Mouse (Mus musculus) mouse embryonic stem cell (cell line): ENCODE measurements at regions not wholly inside any gene's neighbourhood (a gene's known extent, or its start where the extent isn't known, plus 50 kb on each side); places are given as distances from the start of the nearest gene placed in this dataset.

Source experiments
- in situ Hi-C, 2 experiments: fragments of 300-500 bp; cut with MboI; formaldehyde crosslinking; loops; 1 replicate in 1 of 2; 3 replicates in 1 of 2; pipeline ENCODE4 v1.14.3; 2019 to 2020; ENCODE audit warnings: low sequenced_read_pairs in 2 of 2, low pct_unique_long_range_greater_than_20kb in 1 of 2, mixed read lengths in 1 of 2; ENCODE audit not compliant: unreplicated experiment in 1 of 2

DNA sequence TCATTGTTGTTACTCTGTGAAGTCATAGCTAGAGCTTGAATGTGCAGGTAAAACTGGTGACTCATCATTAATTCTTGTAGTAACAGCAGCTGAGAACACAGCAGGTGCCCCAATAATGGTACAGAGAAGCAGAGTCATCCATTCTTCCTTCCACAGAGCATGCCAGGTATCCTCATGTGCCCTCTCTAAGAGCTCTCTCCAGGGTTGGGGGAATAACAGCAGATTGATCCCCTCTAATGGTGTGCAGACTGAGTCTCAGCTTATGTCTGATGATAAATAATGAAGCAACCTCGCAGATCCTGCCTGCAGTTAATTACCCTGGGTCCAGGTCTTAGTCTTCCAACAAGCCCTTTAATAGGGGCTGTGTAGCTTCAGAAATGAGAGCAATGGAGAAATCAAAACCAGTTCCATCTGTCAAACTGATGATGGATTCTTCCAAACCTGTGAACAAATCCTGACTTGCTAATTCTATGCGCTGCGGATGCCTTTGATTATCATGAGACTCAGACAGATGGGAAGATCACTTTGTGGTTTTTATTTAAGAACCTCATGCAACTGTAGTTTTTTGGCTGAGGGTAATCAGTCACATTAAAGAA, 169.3 kb upstream of the Pex5l start:
- in situ Hi-C loops = loop anchor here in 1 of 2 experiments (25.0 kb wide), 1 partner anchor 475 kb away; the partner anchor contains the start of gene Ttc14

- in situ Hi-C loops = loop anchor here in 1 of 2 experiments (25.0 kb wide), 1 partner anchor 479 kb away; the partner anchor contains the start of gene Ttc14
Observed at GRCm38 (mm10) chr3:33308212-33308611, 165.2 kb upstream of the Pex5l start.

DNA sequence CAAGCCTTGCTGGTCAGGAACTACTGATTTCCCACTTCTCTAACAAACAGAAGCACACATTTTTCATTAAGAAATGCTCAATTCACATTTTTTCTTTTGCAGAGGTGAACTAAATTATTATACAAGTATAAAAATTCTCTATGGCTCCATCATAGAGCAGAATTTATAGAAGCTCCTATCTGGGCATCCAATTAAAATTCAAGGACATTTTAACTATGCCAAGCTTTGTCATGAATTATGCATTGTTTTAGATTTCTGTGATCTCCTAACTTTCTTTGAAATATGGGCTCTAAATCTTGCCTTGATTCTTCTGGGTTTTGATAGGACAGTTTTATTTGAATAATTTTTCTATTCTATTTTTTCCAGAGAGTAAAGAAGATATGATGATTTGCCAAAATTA, 163.1 kb upstream of the Pex5l start:
- in situ Hi-C loops = loop anchor here in 1 of 2 experiments (25.0 kb wide), 1 partner anchor 481 kb away; the partner anchor contains the start of gene Ttc14

- in situ Hi-C loops = loop anchor here in 1 of 2 experiments (25.0 kb wide), 1 partner anchor 482 kb away; the partner anchor contains the start of gene Ttc14
Observed at GRCm38 (mm10) chr3:33305756-33306155, 162.7 kb upstream of the Pex5l start.

DNA sequence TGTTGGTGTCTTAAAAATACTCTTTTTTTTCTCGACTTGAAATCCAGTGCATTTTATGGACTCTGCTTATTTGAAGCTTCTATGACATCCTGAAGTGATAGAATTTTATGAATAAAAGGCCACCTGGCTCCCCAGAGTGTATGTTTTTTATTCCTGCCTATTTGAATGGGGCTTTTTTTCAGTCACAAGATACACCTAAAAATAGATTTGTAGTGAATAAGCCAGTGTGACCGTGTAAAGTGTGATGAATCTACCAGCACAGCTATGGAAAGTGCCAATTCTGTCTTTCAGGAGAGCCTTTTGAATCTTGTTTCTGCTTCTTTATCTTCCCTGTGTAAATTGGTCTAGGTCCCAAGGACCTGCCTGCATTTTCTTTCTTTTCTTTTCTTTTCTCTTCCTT, 119.8 kb upstream of the Pex5l start:
- in situ Hi-C loops = no loop called here

GRCm38 (mm10) chr3:33219271-33220065, 76.4 kb upstream of the Pex5l start:
- in situ Hi-C loops = no loop called here

DNA sequence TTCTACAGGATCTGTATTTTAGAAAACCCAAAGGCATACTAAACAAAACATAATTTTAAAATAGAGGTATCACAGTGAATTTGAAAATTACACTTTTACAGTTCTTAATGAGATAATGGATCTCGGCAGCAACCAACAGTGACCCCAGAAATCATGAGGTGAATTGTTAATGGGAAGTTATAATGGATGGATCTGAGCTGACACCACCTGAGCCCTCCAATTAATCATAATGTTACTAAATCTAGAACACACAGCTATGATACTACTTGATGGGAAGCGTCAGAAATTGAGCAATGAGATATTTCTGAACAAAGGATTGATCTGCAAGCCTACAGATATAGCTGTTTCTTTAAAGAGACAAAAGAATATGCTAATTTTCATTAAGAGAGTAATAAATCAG, 75.2 kb upstream of the Pex5l start:
- in situ Hi-C loops = no loop called here

- in situ Hi-C loops = no loop called here
Observed at GRCm38 (mm10) chr3:33217360-33218034, 74.5 kb upstream of the Pex5l start.

GRCm38 (mm10) chr3:33211224-33211817, 68.3 kb upstream of the Pex5l start:
- in situ Hi-C loops = no loop called here
